ENCODE assay signal across 12 mouse cellular contexts in the genomic region with DNA sequence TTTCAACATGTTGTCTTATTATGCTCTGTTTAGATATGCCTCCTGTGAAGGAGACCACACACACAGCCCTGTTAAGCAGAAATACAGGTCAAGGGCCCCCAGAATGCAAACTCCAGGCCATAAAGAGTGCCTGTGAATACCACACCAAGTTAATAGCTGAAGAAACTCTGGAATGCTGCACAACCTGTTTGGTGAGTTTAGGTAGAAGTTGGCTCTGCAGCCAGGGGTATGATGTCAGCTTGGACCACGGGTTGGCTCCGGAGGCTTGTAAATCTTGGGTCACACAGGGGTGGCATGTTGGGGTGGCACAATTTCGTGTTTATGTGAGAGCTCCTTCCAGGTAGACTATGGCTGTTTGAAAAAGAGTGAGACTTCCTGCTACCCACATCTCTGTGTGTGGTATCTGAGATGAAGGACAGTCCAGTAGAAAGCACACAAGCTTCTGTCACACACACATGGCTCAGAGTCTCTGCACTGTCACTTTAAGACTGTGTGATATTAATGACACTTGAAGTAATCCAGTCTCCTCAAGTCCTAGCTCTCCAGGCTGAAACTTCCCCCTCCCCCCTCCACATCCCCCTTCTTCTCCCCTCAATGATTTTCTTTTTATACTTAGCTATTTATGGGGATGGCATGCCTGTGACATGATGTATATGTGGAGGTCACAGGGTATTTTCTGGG.
A peak's percentile ranks its signal among the peaks of the same experiment; 100 is the strongest.
DNase-seq lines count a peak whose midpoint lies in the region; ATAC-seq and TF ChIP-seq lines count a peak whose summit lies in the region.
"Had no signal": no experiment of that assay in that cellular context is flagged by ENCODE, and none has a peak within 500 bp of the region (broad histone marks: within the 10 kb centered on the region; RNA-seq: fewer than 3 reads in every experiment).

No protein-coding gene starts in this region.

- no peaks in the 10 kb centered on the region for H3K9me3 ChIP-seq in embryonic facial prominence, embryonic 13.5 days
- no peaks in the 10 kb centered on the region for H3K9me3 ChIP-seq in intestine, postnatal 0 days (ENCODE audit: control insufficient read depth)
- H3K9me3 ChIP-seq in limb, embryonic 13.5 days, result no peaks in the 10 kb centered on the region
- H3K9me3 ChIP-seq in stomach, embryonic 16.5 days (replicated peaks; ENCODE audit: control insufficient read depth, low read length), result no peaks in the 10 kb centered on the region
- H3K9me3 ChIP-seq in hindbrain, embryonic 13.5 days, result no peaks in the 10 kb centered on the region
- H3K9me3 ChIP-seq: liver, embryonic 13.5 days had no signal

- no peak overlapping the region for H3K9ac ChIP-seq in embryonic facial prominence, embryonic 13.5 days
- H3K9ac ChIP-seq in intestine, postnatal 0 days (ENCODE audit: low read depth, low read length), result no peak overlapping the region
- H3K9ac ChIP-seq in limb, embryonic 13.5 days, result no peak overlapping the region
- no peak overlapping the region for H3K9ac ChIP-seq in stomach, embryonic 16.5 days (ENCODE audit: low read length)
- no peak overlapping the region for H3K9ac ChIP-seq in hindbrain, embryonic 13.5 days
- H3K9ac ChIP-seq: liver, embryonic 13.5 days had no signal

- no peak overlapping the region for H3K27ac ChIP-seq in embryonic facial prominence, embryonic 13.5 days
- H3K27ac ChIP-seq in intestine, postnatal 0 days (ENCODE audit: low read depth, low read length), result peak overlapping the region; percentile 41
- no peak overlapping the region for H3K27ac ChIP-seq in limb, embryonic 13.5 days
- peak overlapping the region; percentile 77 for H3K27ac ChIP-seq in stomach, embryonic 16.5 days (ENCODE audit: low read length)
- H3K27ac ChIP-seq in hindbrain, embryonic 13.5 days, result no peak overlapping the region
- H3K27ac ChIP-seq: layer of hippocampus, adult 2 months; liver, embryonic 13.5 days had no signal

- 52% methylated on average over 3 of the region's 3 CpGs for WGBS in embryonic facial prominence, embryonic 13.5 days
- 11% methylated on average over 3 of the region's 3 CpGs for WGBS in intestine, postnatal 0 days
- 21% methylated on average over 3 of the region's 3 CpGs for WGBS in limb, embryonic 13.5 days
- 18% methylated on average over 3 of the region's 3 CpGs for WGBS in stomach, embryonic 16.5 days
- 71% methylated on average over 3 of the region's 3 CpGs for WGBS in hindbrain, embryonic 13.5 days

- no peaks in the 10 kb centered on the region for H3K4me1 ChIP-seq in embryonic facial prominence, embryonic 13.5 days
- H3K4me1 ChIP-seq in intestine, postnatal 0 days (replicated peaks; ENCODE audit: control insufficient read depth, insufficient read depth, low read length), result peaks cover 3% of the 10 kb centered on the region; the same call in 1 of the 2 replicates
- peaks cover 10% of the 10 kb centered on the region for H3K4me1 ChIP-seq in limb, embryonic 13.5 days
- H3K4me1 ChIP-seq in stomach, embryonic 16.5 days (ENCODE audit: control insufficient read depth, insufficient read depth, low read length), result peaks cover 10% of the 10 kb centered on the region
- H3K4me1 ChIP-seq in hindbrain, embryonic 13.5 days (replicated peaks), result no peaks in the 10 kb centered on the region
- H3K4me1 ChIP-seq: liver, embryonic 13.5 days had no signal

- no peak for DNase-seq in layer of hippocampus, postnatal 10 days (ENCODE audit: low spot score in 2 of 2)
- DNase-seq: adrenal gland, adult 8-10 months; cerebellum, adult 18-20 months; liver, embryonic 13.5 days had no signal

- H3K4me3 ChIP-seq in embryonic facial prominence, embryonic 13.5 days, result no peak overlapping the region
- H3K4me3 ChIP-seq in intestine, postnatal 0 days (ENCODE audit: low read depth, low read length), result no peak overlapping the region
- H3K4me3 ChIP-seq in limb, embryonic 13.5 days, result no peak overlapping the region
- H3K4me3 ChIP-seq in stomach, embryonic 16.5 days (replicated peaks; ENCODE audit: low read length), result no peak overlapping the region
- H3K4me3 ChIP-seq in hindbrain, embryonic 13.5 days, result no peak overlapping the region
- H3K4me3 ChIP-seq: layer of hippocampus, adult 2 months; liver, embryonic 13.5 days had no signal

- H3K4me2 ChIP-seq in embryonic facial prominence, embryonic 13.5 days, result no peak overlapping the region
- peak overlapping the region; percentile 21; the same call in 1 of the 2 replicates for H3K4me2 ChIP-seq in intestine, postnatal 0 days (replicated peaks; ENCODE audit: low read depth)
- H3K4me2 ChIP-seq in limb, embryonic 13.5 days (replicated peaks), result no peak overlapping the region
- peak overlapping the region; percentile 11; the same call in 1 of the 2 replicates for H3K4me2 ChIP-seq in stomach, embryonic 16.5 days (ENCODE audit: low read depth, low read length)
- H3K4me2 ChIP-seq in hindbrain, embryonic 13.5 days, result no peak overlapping the region
- H3K4me2 ChIP-seq: liver, embryonic 13.5 days had no signal

- no peaks in the 10 kb centered on the region for H3K27me3 ChIP-seq in embryonic facial prominence, embryonic 13.5 days
- H3K27me3 ChIP-seq in intestine, postnatal 0 days (replicated peaks; ENCODE audit: control insufficient read depth, insufficient read depth, low read length), result no peaks in the 10 kb centered on the region
- no peaks in the 10 kb centered on the region for H3K27me3 ChIP-seq in limb, embryonic 13.5 days
- H3K27me3 ChIP-seq in stomach, embryonic 16.5 days (ENCODE audit: control insufficient read depth, insufficient read depth, low read length), result no peaks in the 10 kb centered on the region
- H3K27me3 ChIP-seq in hindbrain, embryonic 13.5 days, result no peaks in the 10 kb centered on the region
- H3K27me3 ChIP-seq: liver, embryonic 13.5 days had no signal

- no peak for TF ChIP-seq CTCF in intestine, postnatal 0 days (IDR thresholded peaks at IDR 0.05; ENCODE audit: low read depth)

- no peaks in the 10 kb centered on the region for H3K36me3 ChIP-seq in embryonic facial prominence, embryonic 13.5 days
- no peaks in the 10 kb centered on the region for H3K36me3 ChIP-seq in intestine, postnatal 0 days (ENCODE audit: control insufficient read depth, insufficient read depth)
- H3K36me3 ChIP-seq in limb, embryonic 13.5 days, result no peaks in the 10 kb centered on the region
- H3K36me3 ChIP-seq in stomach, embryonic 16.5 days (ENCODE audit: control insufficient read depth, insufficient read depth, low read length), result no peaks in the 10 kb centered on the region
- no peaks in the 10 kb centered on the region for H3K36me3 ChIP-seq in hindbrain, embryonic 13.5 days
- H3K36me3 ChIP-seq: G1E; liver, embryonic 13.5 days had no signal

- peak; percentile 43; the same call in 1 of the 2 replicates for ATAC-seq in embryonic facial prominence, embryonic 13.5 days (ENCODE audit: insufficient number of reproducible peaks, insufficient read depth, low FRiP score, low TSS enrichment, low read depth)
- peak; percentile 94 for ATAC-seq in intestine, postnatal 0 days
- ATAC-seq in limb, embryonic 13.5 days (ENCODE audit: low FRiP score, low read depth), result peak; percentile 67
- ATAC-seq in stomach, embryonic 16.5 days (ENCODE audit: insufficient read depth, low FRiP score), result peak; percentile 86
- no peak for ATAC-seq in cerebellum, adult (ENCODE audit: insufficient number of reproducible peaks, low FRiP score, low TSS enrichment)
- ATAC-seq in hindbrain, embryonic 13.5 days (ENCODE audit: low FRiP score), result no peak

Comparison
In these comparisons a context has a peak if more than half of its experiments do, and no peak if none do; other contexts are left out.
1. ATAC-seq: peak in embryonic facial prominence, embryonic 13.5 days (single experiment), intestine, postnatal 0 days (single experiment), limb, embryonic 13.5 days (single experiment) and stomach, embryonic 16.5 days (single experiment); none in cerebellum, adult (single experiment) and hindbrain, embryonic 13.5 days (single experiment).
2. H3K27ac ChIP-seq: peak in intestine, postnatal 0 days (single experiment) and stomach, embryonic 16.5 days (single experiment); none in embryonic facial prominence, embryonic 13.5 days (single experiment), limb, embryonic 13.5 days (single experiment) and hindbrain, embryonic 13.5 days (single experiment).
3. H3K4me2 ChIP-seq: peak in intestine, postnatal 0 days (single experiment) and stomach, embryonic 16.5 days (single experiment); none in embryonic facial prominence, embryonic 13.5 days (single experiment), limb, embryonic 13.5 days (single experiment) and hindbrain, embryonic 13.5 days (single experiment).